Mouse (Mus musculus) bone marrow, adult 2 months (tissue): ENCODE results near the gene Bptf.
"Not testable (repeated sequence)": the region's sequence is repeated elsewhere in the genome, so short reads cannot be mapped to it uniquely, and the experiment has no call there.

ENCODE experiments used
- CTCF ChIP-seq: fragments of 200-500 bp; IDR thresholded peaks from 2 replicates; pipeline ENCODE4 v1.5.1; 2011; ENCODE audit warnings: low read length, control low read depth; ENCODE audit not compliant: control insufficient read depth, insufficient read depth
- POLR2A ChIP-seq: fragments of 200-500 bp; IDR thresholded peaks from 2 replicates; pipeline ENCODE4 v1.6.1; 2011; ENCODE audit warnings: low read depth, mild to moderate bottlenecking, control low read depth, low read length, borderline replicate concordance; ENCODE audit not compliant: control insufficient read depth

- not testable (repeated sequence) for TF ChIP-seq CTCF, POLR2A
These were observed 116.3 kb downstream of the Bptf start for GRCm38 (mm10) chr11:107015535-107016187.
